Mouse (Mus musculus) 3134 (cell line): ENCODE data around the gene Pde4a.

ENCODE experiments used
- DNase-seq: peaks from one replicate; pipeline ENCODE4 v3.0.0-alpha.2; 2011; ENCODE audit warnings: low spot score; ENCODE audit not compliant: insufficient read length; ENCODE audit errors: extremely low read depth

The Pde4a gene

GRCm38 (mm10) chr9:21148427-21148826, 17.1 kb upstream of the Pde4a start:
- no peak for DNase-seq

- no peak for DNase-seq
Measured at GRCm38 (mm10) chr9:21149077-21149653, 16.3 kb upstream of the Pde4a start.

- DNase-seq: peak; percentile 96
Measured at GRCm38 (mm10) chr9:21149654-21150419, 15.7 kb upstream of the Pde4a start, which contains the start of gene Cdc37. TSS of gene Cdc37 (minus strand) at chr9:21149982.

GRCm38 (mm10) chr9:21152715-21153114, 12.8 kb upstream of the Pde4a start:
- no peak for DNase-seq

GRCm38 (mm10) chr9:21153331-21153730, 12.2 kb upstream of the Pde4a start:
- DNase-seq: no peak

- no peak for DNase-seq
Measured at GRCm38 (mm10) chr9:21153833-21154232, 11.7 kb upstream of the Pde4a start.

GRCm38 (mm10) chr9:21154787-21155186, 10.7 kb upstream of the Pde4a start:
- DNase-seq: no peak

GRCm38 (mm10) chr9:21161209-21161909, 4.2 kb upstream of the Pde4a start:
- DNase-seq: peak; percentile 83

GRCm38 (mm10) chr9:21163086-21164050, 2.1 kb upstream of the Pde4a start:
- no peak for DNase-seq

- DNase-seq: peak; percentile 39
Measured at GRCm38 (mm10) chr9:21164072-21164471, 1.4 kb upstream of the Pde4a start.

GRCm38 (mm10) chr9:21165952-21166451, 488 bp downstream of the Pde4a start:
- peak; percentile 51 for DNase-seq

- no peak for DNase-seq
Measured at GRCm38 (mm10) chr9:21166516-21166915, 1.0 kb downstream of the Pde4a start.

GRCm38 (mm10) chr9:21167140-21168097, 1.9 kb downstream of the Pde4a start:
- DNase-seq: no peak

- DNase-seq: peak; percentile 78
Measured at GRCm38 (mm10) chr9:21168161-21169123, 2.9 kb downstream of the Pde4a start.

- no peak for DNase-seq
Measured at GRCm38 (mm10) chr9:21169157-21169556, 3.6 kb downstream of the Pde4a start.

- no peak for DNase-seq
Measured at GRCm38 (mm10) chr9:21172364-21172763, 6.8 kb downstream of the Pde4a start.

- DNase-seq: no peak
Measured at GRCm38 (mm10) chr9:21180402-21180801, 14.9 kb downstream of the Pde4a start.

- DNase-seq: no peak
Measured at GRCm38 (mm10) chr9:21180841-21181240, 15.3 kb downstream of the Pde4a start.
